Mouse (Mus musculus) adipocyte (in vitro differentiated cells): ENCODE results near the gene Fam13a.
A peak's percentile ranks its signal among the peaks of the same experiment; 100 is the strongest.

Experiments used
- DNase-seq: peaks from one replicate; pipeline ENCODE4 v3.0.0-alpha.2; 2016; ENCODE audit warnings: low spot score

Fam13a gene

GRCm38 (mm10) chr6:58999044-58999453, 25.3 kb downstream of the Fam13a start:
- DNase-seq: peak; percentile 47

GRCm38 (mm10) chr6:58998528-58998927, 25.8 kb downstream of the Fam13a start:
- DNase-seq: no peak

GRCm38 (mm10) chr6:58989149-58989548, 35.2 kb downstream of the Fam13a start:
- no peak for DNase-seq

- peak; percentile 42 for DNase-seq
Measured at GRCm38 (mm10) chr6:58988706-58989105, 35.6 kb downstream of the Fam13a start.

GRCm38 (mm10) chr6:58987166-58987565, 37.2 kb downstream of the Fam13a start:
- DNase-seq: no peak

- DNase-seq: no peak
Measured at GRCm38 (mm10) chr6:58985186-58985585, 39.2 kb downstream of the Fam13a start.

GRCm38 (mm10) chr6:58975249-58975648, 49.1 kb downstream of the Fam13a start:
- DNase-seq: no peak

- no peak for DNase-seq
Measured at GRCm38 (mm10) chr6:58974428-58974827, 49.9 kb downstream of the Fam13a start.

- no peak for DNase-seq
Measured at GRCm38 (mm10) chr6:58972873-58973272, 51.5 kb downstream of the Fam13a start.

- peak; percentile 96 for DNase-seq
Measured at GRCm38 (mm10) chr6:58968272-58968671, 56.1 kb downstream of the Fam13a start.

- peak; percentile 53 for DNase-seq
Measured at GRCm38 (mm10) chr6:58965071-58965831, 59.1 kb downstream of the Fam13a start.

- no peak for DNase-seq
Measured at GRCm38 (mm10) chr6:58964565-58964964, 59.8 kb downstream of the Fam13a start.

GRCm38 (mm10) chr6:58964091-58964490, 60.3 kb downstream of the Fam13a start:
- DNase-seq: no peak

GRCm38 (mm10) chr6:58962691-58963090, 61.7 kb downstream of the Fam13a start:
- no peak for DNase-seq

GRCm38 (mm10) chr6:58960523-58960922, 63.8 kb downstream of the Fam13a start:
- DNase-seq: no peak

GRCm38 (mm10) chr6:58951128-58951992, 73.0 kb downstream of the Fam13a start:
- peak; percentile 97 for DNase-seq

- DNase-seq: no peak
Measured at GRCm38 (mm10) chr6:58950410-58950809, 73.9 kb downstream of the Fam13a start.

- no peak for DNase-seq
Measured at GRCm38 (mm10) chr6:58946840-58947239, 77.5 kb downstream of the Fam13a start.

GRCm38 (mm10) chr6:58946246-58946645, 78.1 kb downstream of the Fam13a start:
- DNase-seq: no peak

GRCm38 (mm10) chr6:58943958-58944357, 80.4 kb downstream of the Fam13a start:
- DNase-seq: no peak

GRCm38 (mm10) chr6:58942276-58942675, 82.1 kb downstream of the Fam13a start:
- DNase-seq: no peak

- no peak for DNase-seq
Measured at GRCm38 (mm10) chr6:58937726-58938125, 86.6 kb downstream of the Fam13a start.

GRCm38 (mm10) chr6:58934144-58934543, 90.2 kb downstream of the Fam13a start:
- no peak for DNase-seq
